Mouse (Mus musculus): ENCODE measurements around the gene Pgs1. TPM values are rescaled to one million over a fixed set of nuclear protein-coding genes. Genes with fewer than 3 reads are reported as not detected.

Gene Pgs1
- polyA plus RNA-seq, 1 experiment from 2014 or later = 46.9 TPM

DNA sequence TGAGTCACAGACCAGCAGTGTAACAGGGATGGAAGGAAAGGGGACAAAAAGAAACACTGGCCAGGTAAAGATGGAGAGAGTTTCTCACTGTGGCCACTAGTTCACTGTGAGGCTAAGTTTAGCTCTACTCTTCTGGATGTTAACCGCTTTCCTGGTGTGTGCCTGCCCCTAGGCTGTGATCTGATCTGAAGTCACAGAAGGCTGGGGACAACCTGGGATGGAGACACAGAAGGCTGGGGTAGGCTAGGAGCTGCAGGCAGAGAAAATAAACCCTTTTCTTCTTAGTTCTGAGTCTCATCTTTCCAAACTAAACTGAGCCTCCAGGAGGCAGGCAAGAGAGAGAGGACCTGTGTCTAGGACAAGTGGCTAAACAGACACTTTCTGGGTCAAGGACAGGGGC lies 21.8 kb upstream of the Pgs1 start:
- peaks cover 43% of the 10 kb centered on the region for H3K27me3 ChIP-seq
- H3K9me3 ChIP-seq = no peaks in the 10 kb centered on the region
- H3K4me1 ChIP-seq (replicated peaks) = peaks cover 71% of the 10 kb centered on the region
- peak overlapping the region; percentile 66; the same call in 1 of the 2 replicates for H3K4me2 ChIP-seq
- no peak overlapping the region for H3K4me3 ChIP-seq
- H3K36me3 ChIP-seq = no peaks in the 10 kb centered on the region
- ATAC-seq (ENCODE audit: low read depth) = no peak
- WGBS = 0% methylated on average over 1 of the region's 1 CpGs
- H3K9ac ChIP-seq = no peak overlapping the region
- peak overlapping the region; percentile 73; the same call in 1 of the 2 replicates for H3K27ac ChIP-seq (replicated peaks)

- no peak for ATAC-seq (ENCODE audit: low read depth)
- Histone ChIP-seq H3K9ac (peak overlapping the region; percentile 56; the same call in 1 of the 2 replicates), H3K4me3 (no peak overlapping the region), H3K4me1 (replicated peaks) (peaks cover 78% of the 10 kb centered on the region), H3K36me3 (no peaks in the 10 kb centered on the region), H3K9me3 (no peaks in the 10 kb centered on the region), H3K27ac (replicated peaks) (no peak overlapping the region), H3K4me2 (peak overlapping the region; percentile 94; the same call in 1 of the 2 replicates), H3K27me3 (peaks cover 43% of the 10 kb centered on the region)
- WGBS = 26% methylated on average over 7 of the region's 7 CpGs
Measured at GRCm38 (mm10) chr11:117965052-117965451, 21.0 kb upstream of the Pgs1 start.

DNA sequence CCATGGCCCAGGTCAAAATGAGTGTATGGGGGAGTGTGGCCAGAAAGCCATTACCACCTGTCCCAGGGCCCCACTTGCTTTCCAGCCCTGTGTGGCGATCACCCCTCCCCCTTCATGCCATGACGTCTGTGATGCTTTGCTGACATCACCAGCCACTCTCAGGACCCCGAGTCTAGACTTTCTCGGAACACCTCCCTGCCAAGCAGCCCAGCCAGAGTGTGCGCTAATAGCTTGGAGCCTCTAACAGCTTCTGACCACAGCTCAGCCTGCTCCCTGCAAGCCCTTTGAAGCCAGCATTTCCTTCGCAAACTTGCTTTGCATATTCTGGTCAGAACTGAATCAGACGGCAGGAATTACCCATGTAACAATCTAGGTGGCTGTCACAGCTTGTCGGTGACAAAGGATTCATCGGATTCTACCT lies 20.5 kb upstream of the Pgs1 start:
- WGBS = 20% methylated on average over 9 of the region's 9 CpGs
- H3K4me1 ChIP-seq (replicated peaks) = peaks cover 80% of the 10 kb centered on the region

GRCm38 (mm10) chr11:117966506-117967100 lies 19.5 kb upstream of the Pgs1 start:
- peak overlapping the region; percentile 94 for H3K4me2 ChIP-seq
- H3K36me3 ChIP-seq = no peaks in the 10 kb centered on the region
- peak overlapping the region; percentile 66 for H3K4me3 ChIP-seq
- no peak for ATAC-seq (ENCODE audit: low read depth)
- peaks cover 80% of the 10 kb centered on the region for H3K4me1 ChIP-seq (replicated peaks)
- H3K27me3 ChIP-seq = peaks cover 46% of the 10 kb centered on the region
- H3K27ac ChIP-seq (replicated peaks) = no peak overlapping the region
- H3K9me3 ChIP-seq = no peaks in the 10 kb centered on the region
- 0 out of 2 replicates have a peak overlapping the region, but pooled peaks have one; percentile 86 for H3K9ac ChIP-seq
- WGBS = 55% methylated on average over 7 of the region's 7 CpGs

More for the DNA sequence above, 20.5 kb upstream of the Pgs1 start:
- Histone ChIP-seq H3K9me3 (no peaks in the 10 kb centered on the region), H3K27ac (replicated peaks) (no peak overlapping the region), H3K4me2 (peak overlapping the region; percentile 94), H3K4me3 (no peak overlapping the region), H3K27me3 (peaks cover 46% of the 10 kb centered on the region), H3K9ac (peak overlapping the region; percentile 56), H3K36me3 (no peaks in the 10 kb centered on the region)
- ATAC-seq (ENCODE audit: low read depth) = no peak

- no peaks in the 10 kb centered on the region for H3K36me3 ChIP-seq
- 6% methylated on average over 34 of the region's 34 CpGs for WGBS
- peak overlapping the region; percentile 94 for H3K4me2 ChIP-seq
- peak overlapping the region; percentile 66 for H3K4me3 ChIP-seq
- no peak for ATAC-seq (ENCODE audit: low read depth)
- peaks cover 46% of the 10 kb centered on the region for H3K27me3 ChIP-seq
- H3K9me3 ChIP-seq = no peaks in the 10 kb centered on the region
- H3K4me1 ChIP-seq (replicated peaks) = peaks cover 74% of the 10 kb centered on the region
- H3K9ac ChIP-seq = peak overlapping the region; percentile 86
- no peak overlapping the region for H3K27ac ChIP-seq (replicated peaks)
Measured at GRCm38 (mm10) chr11:117967249-117968015, 18.7 kb upstream of the Pgs1 start.

GRCm38 (mm10) chr11:117968016-117968671 lies 17.9 kb upstream of the Pgs1 start:
- ATAC-seq (ENCODE audit: low read depth) = peak; percentile 2; the same call in 1 of the 2 replicates
- H3K4me2 ChIP-seq = peak overlapping the region; percentile 94
- WGBS = under 1% methylated on average over 64 of the region's 64 CpGs
- peak overlapping the region; percentile 89 for H3K27ac ChIP-seq (replicated peaks)
- H3K27me3 ChIP-seq = peaks cover 48% of the 10 kb centered on the region
- H3K36me3 ChIP-seq = no peaks in the 10 kb centered on the region
- peak overlapping the region; percentile 86 for H3K9ac ChIP-seq
- peak overlapping the region; percentile 66 for H3K4me3 ChIP-seq
- no peaks in the 10 kb centered on the region for H3K9me3 ChIP-seq
- H3K4me1 ChIP-seq (replicated peaks) = peaks cover 67% of the 10 kb centered on the region

DNA sequence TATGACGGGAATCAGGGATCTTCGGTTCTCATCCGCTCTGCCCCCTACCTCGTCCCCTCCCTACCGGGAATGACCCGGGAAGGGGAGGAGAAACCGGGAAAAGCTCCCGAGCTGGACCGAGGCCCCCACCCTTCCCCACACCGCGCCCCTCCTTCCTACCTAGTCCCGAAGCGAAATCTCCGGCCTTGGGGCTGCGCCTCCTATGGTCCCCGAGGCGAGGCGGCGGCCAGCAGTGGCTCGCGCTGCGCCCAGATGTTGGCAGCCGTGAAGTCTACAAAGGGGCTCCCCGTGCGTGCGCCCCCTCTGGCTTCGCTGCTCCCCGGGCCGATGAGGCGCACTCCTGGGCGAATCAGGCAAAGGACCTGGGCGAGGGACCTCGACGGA lies 17.4 kb upstream of the Pgs1 start:
- WGBS = under 1% methylated on average over 33 of the region's 34 CpGs
- H3K27ac ChIP-seq (replicated peaks) = peak overlapping the region; percentile 89
- peak overlapping the region; percentile 86 for H3K9ac ChIP-seq
- H3K4me2 ChIP-seq = peak overlapping the region; percentile 94
- H3K27me3 ChIP-seq = peaks cover 49% of the 10 kb centered on the region
- no peaks in the 10 kb centered on the region for H3K36me3 ChIP-seq
- H3K4me3 ChIP-seq = peak overlapping the region; percentile 66
- ATAC-seq (ENCODE audit: low read depth) = peak; percentile 40
- H3K9me3 ChIP-seq = no peaks in the 10 kb centered on the region
- H3K4me1 ChIP-seq (replicated peaks) = peaks cover 61% of the 10 kb centered on the region

- H3K27ac ChIP-seq (replicated peaks) = peak overlapping the region; percentile 89
- ATAC-seq (ENCODE audit: low read depth) = peak; percentile 89
- peaks cover 59% of the 10 kb centered on the region for H3K4me1 ChIP-seq (replicated peaks)
- peaks cover 46% of the 10 kb centered on the region for H3K27me3 ChIP-seq
- no peaks in the 10 kb centered on the region for H3K9me3 ChIP-seq
- H3K4me3 ChIP-seq = peak overlapping the region; percentile 66
- H3K4me2 ChIP-seq = peak overlapping the region; percentile 94
- WGBS = 1% methylated on average over 48 of the region's 65 CpGs
- peak overlapping the region; percentile 86 for H3K9ac ChIP-seq
- H3K36me3 ChIP-seq = no peaks in the 10 kb centered on the region
Measured at GRCm38 (mm10) chr11:117969100-117969944, 16.8 kb upstream of the Pgs1 start.

- 13% methylated on average over 21 of the region's 21 CpGs for WGBS
- Histone ChIP-seq H3K4me2 (peak within 1 kb of the TSS; percentile 94), H3K9me3 (no peaks in the 10 kb centered on the region), H3K9ac (peak within 1 kb of the TSS; percentile 86), H3K27me3 (peaks cover 37% of the 10 kb centered on the region), H3K4me1 (replicated peaks) (peaks cover 59% of the 10 kb centered on the region), H3K27ac (replicated peaks) (peak within 1 kb of the TSS; percentile 89), H3K4me3 (peak within 1 kb of the TSS; percentile 66), H3K36me3 (no peaks in the 10 kb centered on the region)
- peak; percentile 60 for ATAC-seq (ENCODE audit: low read depth)
Measured at GRCm38 (mm10) chr11:117969945-117970872, 15.9 kb upstream of the Pgs1 start, which contains the start of gene Socs3. Gene Socs3 (minus strand): TSS chr11:117970047.

- Histone ChIP-seq H3K27me3 (peaks cover 28% of the 10 kb centered on the region), H3K4me1 (replicated peaks) (peaks cover 59% of the 10 kb centered on the region), H3K9ac (no peak overlapping the region), H3K27ac (replicated peaks) (no peak overlapping the region), H3K36me3 (no peaks in the 10 kb centered on the region), H3K4me2 (no peak overlapping the region), H3K4me3 (no peak overlapping the region), H3K9me3 (no peaks in the 10 kb centered on the region)
- 64% methylated on average over 5 of the region's 6 CpGs for WGBS
- ATAC-seq (ENCODE audit: low read depth) = no peak
Measured at GRCm38 (mm10) chr11:117971100-117971499, 15.0 kb upstream of the Pgs1 start.
